Mouse (Mus musculus): ENCODE results near the gene Adam8. TPM values are rescaled to one million over a fixed set of nuclear protein-coding genes. Genes with fewer than 3 reads are reported as not detected.

The Adam8 gene
- polyA plus RNA-seq, 1 experiment from 2014 or later, result 7.0 TPM

GRCm38 (mm10) chr7:140031771-140032170 is 39.4 kb upstream of the Adam8 start:
- H3K4me2 ChIP-seq (replicated peaks; ENCODE audit: low read depth, low read length), result no peak overlapping the region
- DNase-seq (ENCODE audit: low spot score) (no peak), ATAC-seq (no peak)
- no peaks in the 10 kb centered on the region for H3K27me3 ChIP-seq (replicated peaks; ENCODE audit: insufficient read depth, low read length)
- no peak overlapping the region for H3K9ac ChIP-seq (replicated peaks; ENCODE audit: low read depth)
- peaks cover 35% of the 10 kb centered on the region for H3K36me3 ChIP-seq (ENCODE audit: insufficient read depth, low read length)
- TF ChIP-seq CTCF (IDR thresholded peaks at IDR 0.05) (no peak), EP300 (IDR thresholded peaks at IDR 0.05) (no peak)
- H3K9me3 ChIP-seq (ENCODE audit: low read length), result no peaks in the 10 kb centered on the region
- H3K4me1 ChIP-seq (ENCODE audit: insufficient read depth, low read depth, low read length), result peaks cover 5% of the 10 kb centered on the region; the same call in 1 of the 2 replicates
- no peak overlapping the region for H3K4me3 ChIP-seq (ENCODE audit: low read depth, low read length)
- no peak overlapping the region for H3K27ac ChIP-seq (ENCODE audit: low read length)
- 96% methylated on average over 12 of the region's 12 CpGs for WGBS

GRCm38 (mm10) chr7:140011336-140011735 is 19.0 kb upstream of the Adam8 start:
- Histone ChIP-seq H3K9me3 (ENCODE audit: low read length) (no peaks in the 10 kb centered on the region), H3K4me3 (ENCODE audit: low read depth, low read length) (no peak overlapping the region), H3K27me3 (replicated peaks; ENCODE audit: insufficient read depth, low read length) (no peaks in the 10 kb centered on the region), H3K4me1 (ENCODE audit: insufficient read depth, low read depth, low read length) (no peaks in the 10 kb centered on the region), H3K4me2 (replicated peaks; ENCODE audit: low read depth, low read length) (no peak overlapping the region), H3K27ac (ENCODE audit: low read length) (no peak overlapping the region), H3K36me3 (ENCODE audit: insufficient read depth, low read length) (0 out of 2 replicates have a peak, but pooled peaks cover 4% of the 10 kb centered on the region), H3K9ac (replicated peaks; ENCODE audit: low read depth) (no peak overlapping the region)
- no peak for DNase-seq (ENCODE audit: low spot score)
- WGBS, result 96% methylated on average over 17 of the region's 17 CpGs
- no peak for ATAC-seq
- TF ChIP-seq CTCF (IDR thresholded peaks at IDR 0.05), result no peak
- no peak for TF ChIP-seq EP300 (IDR thresholded peaks at IDR 0.05)

DNA sequence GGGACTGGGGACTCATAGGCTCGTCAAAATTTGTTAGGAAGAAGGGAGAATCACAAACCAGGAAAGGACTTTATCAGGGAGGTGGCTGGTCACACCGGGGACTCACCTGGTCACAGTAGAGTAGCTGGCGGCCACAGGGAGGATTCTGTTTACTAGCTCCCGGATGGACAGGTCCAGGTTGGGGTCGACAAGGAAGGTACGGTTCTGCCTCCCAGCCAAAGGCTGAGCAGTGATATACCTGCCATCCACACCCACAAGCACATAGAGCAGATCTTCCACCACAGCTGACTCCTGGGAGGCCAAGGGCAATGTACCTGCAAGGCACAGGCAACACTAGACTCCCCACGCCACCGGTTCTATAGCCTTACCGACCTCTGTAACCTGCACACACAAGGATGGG is 15.4 kb upstream of the Adam8 start:
- no peak overlapping the region for H3K9ac ChIP-seq (replicated peaks; ENCODE audit: low read depth)
- no peak overlapping the region for H3K4me3 ChIP-seq (ENCODE audit: low read depth, low read length)
- 93% methylated on average over 9 of the region's 9 CpGs for WGBS
- no peaks in the 10 kb centered on the region for H3K27me3 ChIP-seq (replicated peaks; ENCODE audit: insufficient read depth, low read length)
- no peak overlapping the region for H3K27ac ChIP-seq (ENCODE audit: low read length)
- no peaks in the 10 kb centered on the region for H3K4me1 ChIP-seq (ENCODE audit: insufficient read depth, low read depth, low read length)
- H3K4me2 ChIP-seq (replicated peaks; ENCODE audit: low read depth, low read length), result no peak overlapping the region
- TF ChIP-seq CTCF (IDR thresholded peaks at IDR 0.05) (no peak), EP300 (IDR thresholded peaks at IDR 0.05) (no peak)
- no peaks in the 10 kb centered on the region for H3K9me3 ChIP-seq (ENCODE audit: low read length)
- 0 out of 2 replicates have a peak, but pooled peaks cover 9% of the 10 kb centered on the region for H3K36me3 ChIP-seq (ENCODE audit: insufficient read depth, low read length)
- no peak for DNase-seq (ENCODE audit: low spot score)
- no peak for ATAC-seq

DNA sequence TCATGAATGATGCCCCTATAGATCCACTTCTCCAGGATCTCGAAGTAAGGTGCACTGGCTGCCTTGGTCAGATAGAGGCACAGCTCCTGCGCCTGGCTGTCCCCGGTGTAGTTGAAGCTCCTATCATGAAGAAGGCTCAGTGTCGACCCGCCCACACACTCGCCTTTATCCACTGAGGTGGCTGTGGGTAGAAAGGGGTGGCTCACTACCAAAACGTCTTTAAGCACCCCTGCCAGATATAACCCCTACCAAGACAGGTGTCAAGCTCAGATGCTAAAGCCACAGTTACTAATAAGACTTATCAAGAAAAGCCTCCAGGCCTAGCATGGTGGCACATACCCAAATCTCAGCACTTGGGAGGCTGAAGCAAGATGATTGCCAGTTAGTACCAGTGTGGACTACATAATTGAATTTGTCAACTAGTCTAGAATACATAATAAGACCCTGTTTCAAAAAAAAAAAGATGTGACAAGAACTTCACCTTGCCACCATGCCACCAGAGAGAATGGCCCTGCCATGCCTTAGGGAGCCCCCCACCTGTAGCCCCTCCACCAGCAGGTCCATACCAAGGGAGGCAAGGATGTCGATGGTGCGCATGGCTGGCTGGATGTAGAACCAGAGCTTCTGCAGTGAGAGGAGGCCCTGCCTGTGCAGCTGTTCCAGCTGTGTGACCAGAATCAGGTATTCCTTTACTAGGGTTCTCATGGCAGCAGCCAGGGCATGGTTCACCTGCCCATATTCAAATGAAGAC is 14.7 kb upstream of the Adam8 start:
- Histone ChIP-seq H3K4me2 (replicated peaks; ENCODE audit: low read depth, low read length) (no peak overlapping the region), H3K9ac (replicated peaks; ENCODE audit: low read depth) (no peak overlapping the region), H3K27me3 (replicated peaks; ENCODE audit: insufficient read depth, low read length) (no peaks in the 10 kb centered on the region), H3K27ac (ENCODE audit: low read length) (no peak overlapping the region), H3K4me1 (ENCODE audit: insufficient read depth, low read depth, low read length) (no peaks in the 10 kb centered on the region), H3K9me3 (ENCODE audit: low read length) (no peaks in the 10 kb centered on the region), H3K4me3 (ENCODE audit: low read depth, low read length) (no peak overlapping the region), H3K36me3 (ENCODE audit: insufficient read depth, low read length) (peaks cover 12% of the 10 kb centered on the region; the same call in 1 of the 2 replicates)
- TF ChIP-seq EP300 (IDR thresholded peaks at IDR 0.05) (no peak), CTCF (IDR thresholded peaks at IDR 0.05) (no peak)
- no peak for ATAC-seq
- DNase-seq (ENCODE audit: low spot score), result no peak
- 93% methylated on average over 9 of the region's 9 CpGs for WGBS

DNA sequence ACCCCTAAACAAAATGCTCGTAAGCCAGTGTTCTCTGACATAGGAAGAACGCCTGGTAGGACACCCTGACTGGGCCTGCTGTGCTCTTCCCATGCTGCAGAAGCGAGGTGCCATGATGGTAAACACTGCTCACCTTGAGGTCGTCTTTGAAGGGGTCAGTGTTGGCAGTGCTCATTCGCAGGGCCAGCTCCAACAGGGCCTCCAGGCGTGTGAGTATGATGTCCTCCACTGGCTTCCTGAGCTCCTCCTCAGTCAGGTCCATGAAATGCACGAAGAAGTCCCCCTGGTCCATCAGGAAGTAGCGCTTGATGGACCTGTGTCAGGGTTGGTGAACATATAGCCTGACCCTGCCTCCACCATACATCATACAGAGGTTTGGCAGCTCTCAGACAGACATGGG is 12.3 kb upstream of the Adam8 start:
- Histone ChIP-seq H3K9me3 (ENCODE audit: low read length) (no peaks in the 10 kb centered on the region), H3K27me3 (replicated peaks; ENCODE audit: insufficient read depth, low read length) (no peaks in the 10 kb centered on the region), H3K27ac (ENCODE audit: low read length) (no peak overlapping the region), H3K4me2 (replicated peaks; ENCODE audit: low read depth, low read length) (no peak overlapping the region), H3K9ac (replicated peaks; ENCODE audit: low read depth) (no peak overlapping the region), H3K36me3 (ENCODE audit: insufficient read depth, low read length) (peaks cover 25% of the 10 kb centered on the region; the same call in 1 of the 2 replicates), H3K4me3 (ENCODE audit: low read depth, low read length) (no peak overlapping the region), H3K4me1 (ENCODE audit: insufficient read depth, low read depth, low read length) (no peaks in the 10 kb centered on the region)
- 86% methylated on average over 8 of the region's 8 CpGs for WGBS
- TF ChIP-seq EP300 (IDR thresholded peaks at IDR 0.05), result no peak
- TF ChIP-seq CTCF (IDR thresholded peaks at IDR 0.05), result no peak
- DNase-seq (ENCODE audit: low spot score) (no peak), ATAC-seq (no peak)

GRCm38 (mm10) chr7:140001086-140001740 is 8.9 kb upstream of the Adam8 start:
- Histone ChIP-seq H3K36me3 (ENCODE audit: insufficient read depth, low read length) (peaks cover 39% of the 10 kb centered on the region; the same call in 1 of the 2 replicates), H3K4me3 (ENCODE audit: low read depth, low read length) (no peak overlapping the region), H3K4me2 (replicated peaks; ENCODE audit: low read depth, low read length) (no peak overlapping the region), H3K4me1 (ENCODE audit: insufficient read depth, low read depth, low read length) (no peaks in the 10 kb centered on the region), H3K9ac (replicated peaks; ENCODE audit: low read depth) (no peak overlapping the region), H3K27ac (ENCODE audit: low read length) (no peak overlapping the region), H3K27me3 (replicated peaks; ENCODE audit: insufficient read depth, low read length) (no peaks in the 10 kb centered on the region), H3K9me3 (ENCODE audit: low read length) (no peaks in the 10 kb centered on the region)
- ATAC-seq (no peak), DNase-seq (ENCODE audit: low spot score) (no peak)
- TF ChIP-seq EP300 (IDR thresholded peaks at IDR 0.05) (no peak), CTCF (IDR thresholded peaks at IDR 0.05) (no peak)
- WGBS, result 80% methylated on average over 12 of the region's 12 CpGs

All from lung, postnatal 0 days (tissue).